Comparison of ENCODE assay signal across 8 mouse cellular contexts in genomic region chr16:96127657-96128344, GRCm38 (mm10). TPM values are rescaled to one million over a fixed set of nuclear protein-coding genes. Genes with fewer than 3 reads are reported as not detected.
DNase-seq lines count a peak whose midpoint lies in the region; ATAC-seq lines count a peak whose summit lies in the region.

Hmgn1 (minus strand) TSS chr16:96127729.

- peak; percentile 97 for ATAC-seq in hindbrain, embryonic 13.5 days (ENCODE audit: low FRiP score)

- H3K4me1 ChIP-seq in hindbrain, embryonic 13.5 days (replicated peaks) = peaks cover 36% of the 10 kb centered on the region

- peak within 1 kb of the TSS; percentile 99 for H3K27ac ChIP-seq in hindbrain, embryonic 13.5 days

- DNase-seq in NIH3T3 (ENCODE audit: low read depth) = peak; percentile 95
- DNase-seq in cerebellum, postnatal 10 days = peak; percentile 100
- DNase-seq in frontal cortex, postnatal 14 days (ENCODE audit: low spot score in 2 of 2) = peak; percentile 94 to 97
- DNase-seq in layer of hippocampus, postnatal 25 days (ENCODE audit: extremely low spot score in 1 of 2, low spot score in 1 of 2) = peak; percentile 83 to 88
- peak; percentile 97 for DNase-seq in lung, postnatal 25 days (ENCODE audit: low spot score)
- DNase-seq in retina, embryonic 14.5 days (ENCODE audit: low spot score) = peak; percentile 97
- peak; percentile 97 for DNase-seq in thymus, postnatal 4 days

- no peaks in the 10 kb centered on the region for H3K27me3 ChIP-seq in hindbrain, embryonic 13.5 days

- peak within 1 kb of the TSS; percentile 95 for H3K4me2 ChIP-seq in hindbrain, embryonic 13.5 days

- H3K4me3 ChIP-seq in hindbrain, embryonic 13.5 days = peak within 1 kb of the TSS; percentile 92

- H3K9ac ChIP-seq in hindbrain, embryonic 13.5 days = peak within 1 kb of the TSS; percentile 99

- H3K36me3 ChIP-seq in hindbrain, embryonic 13.5 days = peaks cover 37% of the 10 kb centered on the region

- WGBS in hindbrain, embryonic 13.5 days = under 1% methylated on average over 64 of the region's 72 CpGs

- H3K9me3 ChIP-seq in hindbrain, embryonic 13.5 days = no peaks in the 10 kb centered on the region

RNA-seq across cellular contexts. Expression of gene Hmgn1, which starts in this region (rescaled TPM):
- 433 and 477 TPM in 2 replicates for polyA plus RNA-seq in hindbrain, embryonic 13.5 days (2015; fragmentation: Nextera tagmentation; extraction: Ambion mirVana)
- 10 to 100 TPM; 64.8 to 77.2 TPM for total RNA-seq in layer of hippocampus, postnatal 25 days (2021)

Comparison
In these comparisons a context has a peak if more than half of its experiments do, and no peak if none do; other contexts are left out.
1. Peak in every context shown above with its lines: DNase-seq, ATAC-seq, H3K4me3 ChIP-seq and H3K27ac ChIP-seq.